Mouse (Mus musculus) inflammation-experienced regulatory T-cells, adult 6 months (primary cell): ENCODE measurements around the gene Ddx24. TPM values are rescaled to one million over a fixed set of nuclear protein-coding genes. Genes with fewer than 3 reads are reported as not detected.

Source experiments
- ATAC-seq: one replicate; pipeline ENCODE4 v1.8.0; 2017
- polyA plus RNA-seq, 3 experiments: library from polyadenylated mRNA; unstranded; fragments of 100-300 nt; shearing (Covaris generic); gene quantifications; one replicate each; pipeline ENCODE4 v1.2.1; 2017

Gene Ddx24
- polyA plus RNA-seq, 3 experiments from 2014 or later, result 232 to 344 (median 235) TPM

DNA sequence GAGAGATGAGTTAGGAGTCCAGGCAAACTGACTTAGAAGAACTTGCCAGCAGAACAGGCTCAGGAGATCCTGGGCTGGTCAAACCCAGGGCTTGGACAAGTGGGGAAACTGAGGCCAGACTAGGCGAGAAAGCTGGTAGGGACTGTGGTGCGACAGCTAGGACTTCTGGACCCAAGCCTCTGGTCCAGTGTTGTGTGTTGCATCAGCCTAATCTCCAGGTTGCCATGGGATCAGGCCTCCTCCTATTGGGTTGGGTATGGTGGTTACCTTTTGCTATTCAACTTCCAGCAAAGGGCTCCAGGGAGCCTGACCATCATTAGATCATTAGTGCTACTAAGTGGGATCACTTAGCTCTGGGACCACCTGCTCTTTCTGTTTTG, 36.3 kb downstream of the Ddx24 start:
- ATAC-seq, result no peak

DNA sequence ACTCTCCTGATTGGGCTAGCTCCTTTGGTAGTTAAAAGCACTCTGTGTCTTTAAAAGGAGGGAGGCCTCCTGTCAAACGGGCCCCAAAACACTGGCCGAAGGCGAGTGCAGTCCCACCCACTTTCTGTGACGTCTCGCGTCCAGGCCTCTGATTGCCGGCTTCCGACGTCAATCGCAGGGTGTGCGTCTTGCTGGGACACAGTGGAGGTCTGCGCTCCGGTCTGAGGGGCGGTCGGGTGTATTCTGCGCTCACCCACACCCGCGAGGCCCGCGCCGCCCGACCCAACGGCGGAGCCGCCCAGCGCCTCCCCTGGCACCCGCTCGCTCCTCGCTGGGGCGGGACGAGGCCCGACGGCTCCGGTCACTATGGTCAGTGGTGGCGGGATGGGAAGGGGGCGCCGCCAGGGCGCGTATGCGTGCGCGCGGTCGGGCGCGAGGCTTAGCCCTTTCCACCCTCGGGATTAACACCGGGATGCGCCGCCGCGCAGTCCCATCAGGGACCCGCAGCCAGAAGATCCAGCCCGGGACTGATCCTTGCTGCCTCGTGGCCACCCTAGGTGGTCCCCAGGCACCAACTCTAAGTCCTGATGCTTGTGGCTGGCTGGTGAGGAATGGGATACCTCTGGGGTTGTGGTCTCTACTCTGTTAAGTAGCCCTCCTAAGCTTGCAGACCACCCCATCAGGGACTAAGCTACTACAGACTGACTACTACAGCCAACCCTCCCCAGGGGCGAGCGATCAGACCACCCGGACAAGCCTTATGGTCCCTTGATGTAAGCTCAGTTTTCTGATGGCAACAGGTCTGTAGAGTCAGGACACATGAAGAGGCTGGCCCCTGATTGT, 36.9 kb downstream of the Ddx24 start, which contains the start of gene Otub2:
Gene Otub2, plus strand, starts transcription at position 178 of the 843 bp plus-strand sequence.
- ATAC-seq, result peak; percentile 99

DNA sequence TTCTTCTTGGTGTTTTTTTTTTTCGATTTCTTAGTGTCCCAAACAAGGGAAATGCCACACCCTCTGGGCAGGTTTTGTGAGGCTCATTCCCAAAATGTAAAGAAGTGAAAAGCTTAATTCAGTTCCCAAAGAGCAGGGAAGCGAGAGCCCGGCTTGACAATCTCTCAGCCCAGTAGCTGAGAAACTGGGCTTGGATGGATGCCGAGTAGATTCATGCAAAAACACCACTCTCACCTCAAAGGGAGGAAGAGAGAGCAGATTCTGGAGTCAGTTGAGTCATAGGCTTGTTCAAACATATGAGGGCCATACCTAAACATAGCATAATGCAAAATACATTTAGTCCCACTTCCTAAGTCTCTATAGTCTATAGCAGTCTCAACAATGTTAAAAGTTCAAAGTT, 45.4 kb downstream of the Ddx24 start:
- ATAC-seq, result no peak

DNA sequence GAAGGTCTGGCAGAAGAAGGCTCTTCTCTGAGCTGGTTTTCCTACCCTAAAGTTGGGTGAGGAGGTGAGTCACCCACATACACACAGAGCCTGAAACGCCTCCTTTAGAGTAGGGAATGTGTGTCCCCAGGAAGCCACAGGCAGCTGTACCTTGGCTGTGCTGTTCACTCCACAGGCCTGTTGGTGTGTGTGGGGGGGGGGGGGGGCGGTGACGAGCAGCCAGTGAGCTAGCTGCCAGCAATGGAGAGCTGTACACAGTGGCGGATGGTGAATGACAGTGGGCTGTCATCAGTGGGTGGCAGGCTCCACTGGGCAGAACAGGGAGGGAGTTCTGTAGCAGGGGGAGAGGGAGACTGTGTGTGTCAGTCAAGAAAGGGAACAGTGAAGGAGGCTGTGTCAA, 48.9 kb downstream of the Ddx24 start:
- ATAC-seq, result no peak

DNA sequence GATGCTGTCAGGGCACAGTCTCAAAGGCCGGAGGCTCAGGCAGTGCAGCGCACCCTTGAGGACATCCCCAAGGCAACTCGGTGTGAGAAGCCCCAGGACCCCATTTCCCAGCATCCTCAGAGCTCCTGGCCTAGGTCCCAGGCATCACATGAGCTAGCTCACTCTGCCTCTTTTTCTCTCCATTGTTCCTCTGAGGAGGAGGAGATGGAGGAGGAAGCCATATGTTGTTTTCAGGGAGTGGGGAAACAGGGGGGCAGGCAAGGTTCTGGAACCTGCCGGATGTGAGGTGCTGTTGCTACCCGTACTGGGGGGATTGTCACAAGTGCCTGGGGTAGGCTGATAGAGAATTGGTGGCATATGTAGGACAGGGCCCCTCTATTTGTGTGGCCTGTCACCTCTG, 49.5 kb downstream of the Ddx24 start:
- ATAC-seq, result no peak

- ATAC-seq, result no peak
These were observed 51.9 kb downstream of the Ddx24 start for GRCm38 (mm10) chr12:103373530-103374236.

- ATAC-seq, result peak; percentile 72
These were observed 53.9 kb downstream of the Ddx24 start for GRCm38 (mm10) chr12:103371711-103372110.

GRCm38 (mm10) chr12:103370861-103371260, 54.8 kb downstream of the Ddx24 start:
- ATAC-seq, result no peak

DNA sequence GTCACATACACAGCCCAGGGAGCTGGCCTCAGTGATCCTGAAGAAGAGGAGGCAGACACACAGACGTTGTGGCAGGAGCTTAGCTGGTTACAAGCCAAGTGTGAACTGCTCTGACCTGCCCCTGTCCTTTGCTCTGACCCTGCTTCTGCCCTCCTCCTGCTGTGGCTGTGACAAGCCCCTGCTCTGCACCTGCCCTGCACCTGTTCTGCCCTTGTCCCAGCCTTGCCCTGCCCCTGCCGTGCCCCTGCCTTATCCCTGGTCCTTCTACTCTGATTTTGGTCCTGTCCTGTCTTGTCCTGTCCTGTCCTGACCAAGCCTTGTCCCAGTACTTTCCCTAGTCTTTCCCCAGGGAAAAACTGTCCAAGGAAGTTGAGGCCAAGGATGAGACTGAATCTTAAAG, 56.9 kb downstream of the Ddx24 start:
- no peak for ATAC-seq

DNA sequence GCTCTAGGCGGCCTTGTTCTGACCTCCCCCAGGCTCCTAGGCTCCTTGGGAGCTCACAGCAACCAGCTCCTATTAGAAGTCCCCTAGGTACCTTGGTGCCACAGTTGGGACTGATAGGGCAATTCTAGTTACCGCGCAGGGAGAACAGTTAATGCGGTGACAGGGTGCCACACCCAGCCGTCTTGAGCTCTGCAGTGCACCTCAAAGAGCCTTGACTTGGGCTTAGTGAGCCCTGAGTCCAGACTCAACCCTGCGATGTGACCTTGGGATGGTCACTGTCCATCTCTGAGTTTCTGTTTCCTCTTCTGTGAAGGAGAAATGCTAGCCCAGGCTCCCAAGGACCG, 57.3 kb downstream of the Ddx24 start:
- no peak for ATAC-seq

DNA sequence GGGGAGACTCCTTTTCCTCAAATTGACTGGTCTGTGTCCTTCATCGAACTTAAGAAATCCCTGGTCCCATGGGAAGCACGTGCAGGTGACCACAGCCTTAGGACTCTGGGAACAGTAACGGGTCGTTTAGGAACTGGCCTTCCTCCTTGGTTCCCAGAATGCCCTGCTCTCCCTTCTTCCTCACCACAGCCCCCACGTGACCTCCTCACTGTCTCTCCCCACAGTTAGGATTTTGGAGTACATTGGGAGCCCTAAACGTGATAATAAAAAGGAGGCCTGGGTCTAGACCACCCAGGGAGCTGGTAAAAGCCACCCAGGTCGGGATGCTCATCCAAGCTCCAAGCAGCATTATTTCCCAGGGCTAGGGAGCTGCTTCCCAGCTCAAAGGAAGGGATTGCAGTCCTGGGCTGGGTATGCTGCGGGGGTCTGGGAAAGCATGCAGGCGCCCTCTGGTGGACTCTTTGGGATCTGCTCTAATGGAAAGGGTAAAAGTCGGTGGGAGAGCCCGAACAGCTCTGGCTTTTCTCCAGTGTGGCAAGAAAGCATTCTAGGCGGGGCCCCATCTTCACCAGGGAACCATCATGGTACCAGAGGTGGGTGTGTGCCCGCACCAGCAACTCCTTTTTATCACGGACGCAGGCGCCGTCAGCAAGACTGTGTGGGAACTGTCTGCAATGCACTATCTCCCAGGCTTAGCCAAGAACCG, 57.9 kb downstream of the Ddx24 start:
- peak; percentile 62 for ATAC-seq

DNA sequence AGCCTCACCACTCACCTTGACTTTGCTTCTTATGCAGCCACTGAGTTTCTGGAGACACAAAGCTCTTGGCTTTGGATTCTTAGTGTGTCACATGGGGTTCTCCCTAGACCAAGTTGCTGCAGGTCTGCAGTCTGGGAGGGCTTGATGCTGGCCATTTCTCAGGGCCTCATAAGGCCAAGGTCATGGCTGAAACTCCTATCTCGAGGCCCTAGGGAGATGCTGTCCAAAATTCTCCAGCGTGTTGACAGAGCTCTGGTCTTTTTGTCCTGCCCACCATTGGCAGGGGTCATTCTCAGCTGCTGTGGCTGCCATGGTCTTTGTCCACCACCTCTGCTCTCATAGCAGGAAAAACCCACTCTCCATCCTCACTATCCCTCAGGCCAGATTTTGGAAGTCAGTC, 58.5 kb downstream of the Ddx24 start:
- no peak for ATAC-seq

DNA sequence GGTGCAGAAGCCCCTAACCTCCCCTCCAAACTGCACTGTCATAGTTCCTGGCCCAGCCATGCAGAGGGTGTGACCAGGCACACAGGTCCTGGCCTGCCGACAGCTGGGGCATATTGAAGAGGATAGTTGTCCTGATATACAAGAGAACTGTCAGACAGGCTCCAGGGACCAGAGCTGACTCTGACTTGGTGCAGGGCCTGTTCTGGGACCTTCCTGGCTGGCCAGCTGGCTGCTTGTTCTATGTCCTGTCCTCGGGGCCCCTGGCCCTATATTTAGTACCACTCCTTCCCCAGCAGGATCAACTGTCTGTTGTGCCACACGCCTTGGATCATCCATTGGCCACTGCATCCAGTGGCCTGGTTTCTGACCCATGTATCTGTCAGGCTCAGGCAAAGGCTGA, 63.3 kb downstream of the Ddx24 start:
- no peak for ATAC-seq

DNA sequence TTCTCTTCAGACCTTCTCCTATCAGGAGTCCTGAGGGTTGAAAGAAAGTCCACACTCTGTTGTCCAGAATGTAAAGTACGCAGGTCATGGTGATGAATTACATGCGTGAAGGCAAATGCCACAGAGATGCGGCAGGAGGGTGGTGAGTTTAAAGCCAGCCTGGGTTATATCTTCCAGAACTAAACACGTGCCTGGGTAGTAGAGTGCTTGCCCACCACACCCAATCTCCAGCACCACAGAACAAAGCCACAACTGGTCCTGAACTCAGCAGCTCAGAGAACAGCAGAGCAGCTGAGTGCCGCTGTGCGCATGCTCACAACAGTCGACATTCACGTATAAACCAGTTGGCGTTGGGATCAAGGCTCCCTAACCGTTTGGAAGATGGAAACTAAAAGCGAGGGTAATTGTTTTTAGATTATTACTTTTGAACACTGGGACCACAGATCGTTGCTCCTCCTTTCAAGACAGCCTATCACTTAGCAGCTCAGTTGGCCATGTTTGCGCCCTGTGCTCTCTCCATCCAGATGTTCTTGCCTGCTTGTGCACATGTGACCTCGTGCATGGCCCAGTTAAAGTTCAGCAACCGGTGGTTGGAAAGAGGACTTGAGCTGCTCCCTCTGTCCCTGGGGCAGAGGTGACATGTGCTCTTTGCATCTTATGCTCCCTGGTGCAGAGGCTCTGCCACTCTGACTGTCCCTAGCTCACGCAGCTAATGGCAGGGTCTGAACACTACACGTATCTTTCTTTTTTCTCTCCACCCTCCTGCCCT, 63.9 kb downstream of the Ddx24 start:
- no peak for ATAC-seq

- no peak for ATAC-seq
These were observed 64.8 kb downstream of the Ddx24 start for GRCm38 (mm10) chr12:103360812-103361211.

- no peak for ATAC-seq
These were observed 66.5 kb downstream of the Ddx24 start for GRCm38 (mm10) chr12:103358951-103359801.

DNA sequence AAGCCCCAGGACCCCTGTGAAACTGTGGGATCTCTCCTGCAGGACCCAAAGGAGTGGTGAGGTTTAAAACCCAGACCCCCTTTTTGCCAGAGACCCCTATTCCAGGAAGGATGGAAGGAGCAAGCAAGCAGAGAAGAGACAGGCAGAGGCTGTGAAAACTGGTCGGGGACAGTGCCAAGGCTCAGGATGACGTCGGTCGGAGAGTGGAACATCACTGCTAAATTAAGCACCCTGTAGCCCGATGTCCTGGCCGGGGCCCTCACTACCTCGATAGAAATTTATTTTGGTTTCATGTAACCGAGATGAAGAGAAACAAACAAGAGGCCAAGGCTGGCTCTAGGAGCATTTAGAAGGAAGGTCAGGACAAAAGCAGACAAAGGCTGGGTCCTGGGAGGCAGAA, 67.4 kb downstream of the Ddx24 start:
- ATAC-seq, result no peak
